Mouse (Mus musculus): ENCODE data around the gene Snx11.

GRCm38 (mm10) chr11:96767096-96767495 is 10.3 kb downstream of the Snx11 start:
- TF ChIP-seq CTCF (IDR thresholded peaks at IDR 0.05; ENCODE audit: borderline replicate concordance, extremely low read depth, insufficient read depth, insufficient read length) (no peak), POLR2A (IDR thresholded peaks at IDR 0.05; ENCODE audit: borderline replicate concordance, extremely low read depth, insufficient read depth, insufficient read length, poor library complexity, severe bottlenecking) (no peak)
